Mouse (Mus musculus) cerebellum, adult 2 months (tissue): ENCODE measurements at regions not wholly inside any gene's neighbourhood (a gene's known extent, or its start where the extent isn't known, plus 50 kb on each side); places are given as distances from the start of the nearest gene placed in this dataset.

Experiments used
- DNase-seq, 2 experiments: peaks; one replicate each; pipeline ENCODE4 v3.0.0; 2021
- H3K27ac ChIP-seq: fragments of 200-500 bp; 2 replicates; pipeline ENCODE4 v1.5.1; 2012; ENCODE audit warnings: low read length, control low read depth, inconsistent platforms; ENCODE audit not compliant: insufficient read depth
- H3K27me3 ChIP-seq: fragments of 200-500 bp; 2 replicates; pipeline ENCODE4 v1.6.1; 2012; ENCODE audit warnings: inconsistent platforms, mild to moderate bottlenecking, low read length, moderate library complexity; ENCODE audit not compliant: control insufficient read depth, insufficient read depth
- H3K4me1 ChIP-seq: fragments of 200-500 bp; 2 replicates; pipeline ENCODE4 v1.6.1; 2011; ENCODE audit warnings: low read length; ENCODE audit not compliant: control insufficient read depth, insufficient read depth
- H3K4me3 ChIP-seq: fragments of 200-500 bp; replicated peaks from 2 replicates; pipeline ENCODE3; 2011; ENCODE audit warnings: mild to moderate bottlenecking, low read depth, low read length, control low read depth; ENCODE audit not compliant: insufficient read depth
- CTCF ChIP-seq: fragments of 200-500 bp; IDR thresholded peaks from 2 replicates; pipeline ENCODE4 v1.5.1; 2011; ENCODE audit warnings: low read depth, mild to moderate bottlenecking, control low read depth, low read length, moderate library complexity, borderline replicate concordance; ENCODE audit not compliant: insufficient read depth
- POLR2A ChIP-seq: fragments of 200-500 bp; IDR thresholded peaks from 2 replicates; pipeline ENCODE4 v1.6.1; 2011; ENCODE audit warnings: low read length, control low read depth, borderline replicate concordance; ENCODE audit not compliant: insufficient read depth
- WGBS: fragments of 180-500 bp; shearing (Covaris S2); methylation state at CpG from one replicate; pipeline ENCODE4 v1.1.7; 2018; 5-methylcytosine and 5-hydroxymethylcytosine counted together

DNA sequence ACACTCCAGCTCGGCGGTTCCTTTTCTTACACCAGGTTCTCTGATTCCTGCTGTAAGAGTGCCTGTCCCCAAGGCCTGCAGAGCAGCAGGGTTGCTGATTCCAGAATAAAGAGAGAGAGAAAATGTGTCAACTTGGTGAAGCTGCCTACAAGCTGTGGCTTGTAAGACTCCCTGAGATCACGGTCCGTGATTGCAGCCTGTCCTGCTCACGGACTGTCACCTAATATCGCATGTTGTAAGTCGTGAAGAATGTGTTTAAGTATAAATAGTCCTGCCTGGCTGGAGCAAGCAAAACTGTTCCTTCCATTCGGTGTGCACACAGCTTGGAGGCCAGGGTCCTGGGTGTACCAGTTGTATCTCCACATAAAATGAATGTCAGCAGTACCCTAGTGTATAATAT lies 152.7 kb upstream of the G2e3 start:
- H3K4me1 ChIP-seq: no peaks in the 10 kb centered on the region
- no peak overlapping the region for H3K4me3 ChIP-seq
- no peak for DNase-seq
- no peak overlapping the region for H3K27ac ChIP-seq
- 80% methylated on average over 8 of the region's 8 CpGs for WGBS
- TF ChIP-seq POLR2A (no peak), CTCF (no peak)
- H3K27me3 ChIP-seq: no peaks in the 10 kb centered on the region

DNA sequence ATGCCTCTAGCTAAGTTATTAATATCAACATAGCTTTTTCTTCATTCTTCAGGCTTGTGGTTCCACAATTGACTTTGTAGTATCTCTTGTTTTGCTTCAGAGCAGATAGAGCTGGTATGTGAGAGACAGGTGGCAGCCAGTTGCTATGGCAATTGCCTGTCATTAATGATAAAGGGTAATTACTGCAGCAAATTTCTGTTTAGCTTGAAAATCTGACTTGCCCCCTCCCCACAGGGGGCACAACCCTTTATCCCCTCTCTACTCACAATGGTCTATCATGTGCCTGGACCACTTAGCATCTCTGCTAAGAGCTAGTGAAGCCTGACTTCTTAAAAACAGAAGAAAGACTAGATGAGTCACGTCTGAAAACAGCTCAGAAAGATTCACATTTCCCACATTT lies 157.1 kb upstream of the G2e3 start:
- DNase-seq: no peak
- WGBS: 47% methylated on average over 1 of the region's 1 CpGs
- no peak overlapping the region for H3K4me3 ChIP-seq
- TF ChIP-seq CTCF (no peak), POLR2A (no peak)
- H3K27ac ChIP-seq: no peak overlapping the region
- no peaks in the 10 kb centered on the region for H3K27me3 ChIP-seq
- no peaks in the 10 kb centered on the region; the same call in 1 of the 2 replicates for H3K4me1 ChIP-seq

- WGBS: 43% methylated on average over 5 of the region's 5 CpGs
- Histone ChIP-seq H3K4me1 (no peaks in the 10 kb centered on the region; the same call in 1 of the 2 replicates), H3K4me3 (no peak overlapping the region), H3K27ac (no peak overlapping the region), H3K27me3 (no peaks in the 10 kb centered on the region)
- TF ChIP-seq CTCF: no peak
- no peak for TF ChIP-seq POLR2A
- DNase-seq: no peak
Measured at GRCm38 (mm10) chr12:51190186-51190585, 157.7 kb upstream of the G2e3 start.

GRCm38 (mm10) chr12:51188229-51188628 lies 159.6 kb upstream of the G2e3 start:
- DNase-seq: peak in 1 of 2 experiments; percentile 17
- no peak overlapping the region for H3K4me3 ChIP-seq
- H3K4me1 ChIP-seq: no peaks in the 10 kb centered on the region; the same call in 1 of the 2 replicates
- H3K27me3 ChIP-seq: no peaks in the 10 kb centered on the region
- no peak overlapping the region for H3K27ac ChIP-seq
- TF ChIP-seq CTCF (peak; percentile 43; the same call in 1 of the 2 replicates), POLR2A (no peak)

DNA sequence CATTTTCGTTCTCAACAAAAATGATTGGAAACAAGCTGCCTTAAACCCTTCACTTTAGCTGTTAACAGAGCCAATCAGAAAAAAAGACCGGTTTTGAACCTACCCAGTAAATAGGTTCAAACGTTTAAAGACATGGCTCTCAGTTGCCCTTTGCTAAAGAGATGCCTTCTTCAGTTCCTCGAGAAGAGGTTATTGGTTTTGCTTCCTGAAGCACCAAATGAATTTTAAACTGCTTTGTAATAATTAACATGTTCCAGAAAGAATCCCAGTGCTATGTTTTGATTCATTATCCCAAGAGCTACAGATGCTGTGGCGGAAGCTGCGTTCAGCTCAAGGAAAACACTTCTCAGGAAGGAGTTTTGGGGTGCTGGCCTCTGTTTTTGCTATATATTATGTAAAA lies 160.1 kb upstream of the G2e3 start:
- DNase-seq: no peak
- 87% methylated on average over 6 of the region's 6 CpGs for WGBS
- TF ChIP-seq POLR2A (no peak), CTCF (no peak)
- Histone ChIP-seq H3K4me3 (no peak overlapping the region), H3K27me3 (no peaks in the 10 kb centered on the region), H3K27ac (no peak overlapping the region), H3K4me1 (no peaks in the 10 kb centered on the region; the same call in 1 of the 2 replicates)

- H3K27ac ChIP-seq: no peak overlapping the region
- no peaks in the 10 kb centered on the region for H3K27me3 ChIP-seq
- H3K4me3 ChIP-seq: no peak overlapping the region
- 6% methylated on average over 8 of the region's 8 CpGs for WGBS
- H3K4me1 ChIP-seq: no peaks in the 10 kb centered on the region; the same call in 1 of the 2 replicates
- peak in 1 of 2 experiments; percentile 13 for DNase-seq
- TF ChIP-seq POLR2A (no peak), CTCF (no peak)
Measured at GRCm38 (mm10) chr12:51185751-51186150, 162.1 kb upstream of the G2e3 start.

DNA sequence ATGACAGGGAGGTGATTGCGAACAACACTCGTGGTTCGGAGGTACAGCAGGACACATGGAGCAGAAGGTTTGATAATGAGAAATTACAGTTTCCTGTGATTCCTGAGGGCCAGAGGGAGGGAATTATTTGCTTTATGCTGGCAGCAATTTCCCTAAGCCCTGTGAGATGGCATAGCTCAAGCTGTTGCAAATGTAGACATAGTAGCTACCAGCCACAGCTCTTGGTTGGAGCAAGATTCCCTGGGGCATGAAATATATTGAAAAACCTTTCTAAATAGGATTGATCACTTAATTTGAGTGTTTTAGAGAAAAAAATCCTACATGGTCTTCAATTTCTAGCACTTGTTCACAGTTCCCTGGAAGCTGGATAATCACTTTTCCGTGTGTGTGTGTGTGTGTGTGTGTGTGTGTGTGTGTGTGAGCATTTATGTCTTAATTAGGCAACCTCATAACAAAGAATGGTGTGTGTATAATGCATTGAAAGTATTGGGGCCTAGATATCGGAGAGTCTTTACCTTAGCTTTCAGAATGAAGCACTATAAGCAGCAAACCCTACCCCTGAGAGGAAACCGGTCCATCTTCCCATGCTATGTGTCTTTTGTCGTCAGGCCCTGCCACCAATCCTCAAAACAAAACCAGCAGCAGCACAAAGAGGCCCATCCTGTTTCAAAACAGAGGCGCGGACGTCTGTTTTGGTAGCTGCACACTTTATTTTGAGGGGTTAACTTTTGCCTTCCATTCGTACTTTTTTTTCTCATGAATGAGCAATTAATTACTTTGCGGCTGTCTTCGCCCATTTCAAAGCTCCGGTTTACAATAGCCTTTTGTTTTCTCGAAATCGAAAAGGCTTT lies 172.7 kb upstream of the G2e3 start:
- no peak for DNase-seq
- Histone ChIP-seq H3K27ac (no peak overlapping the region), H3K4me1 (no peaks in the 10 kb centered on the region), H3K27me3 (no peaks in the 10 kb centered on the region), H3K4me3 (no peak overlapping the region)
- TF ChIP-seq CTCF (no peak), POLR2A (no peak)
- 23% methylated on average over 16 of the region's 16 CpGs for WGBS

- 25% methylated on average over 7 of the region's 7 CpGs for WGBS
- H3K4me3 ChIP-seq: no peak overlapping the region
- TF ChIP-seq POLR2A (no peak), CTCF (no peak)
- no peak for DNase-seq
- H3K4me1 ChIP-seq: no peaks in the 10 kb centered on the region
- no peaks in the 10 kb centered on the region for H3K27me3 ChIP-seq
- H3K27ac ChIP-seq: no peak overlapping the region
Measured at GRCm38 (mm10) chr12:51165186-51165585, 182.7 kb upstream of the G2e3 start.
